Mouse (Mus musculus) erythroid progenitor cell, adult 5-6 weeks (primary cell): ENCODE data around the gene Clstn2. TPM values are rescaled to one million over a fixed set of nuclear protein-coding genes. Genes with fewer than 3 reads are reported as not detected.

Experiments
- ATAC-seq: replicated peaks from 2 replicates; pipeline ENCODE4 v1.8.0; 2016; ENCODE audit warnings: moderate number of reproducible peaks, mild to moderate bottlenecking, moderate TSS enrichment, inconsistent platforms; ENCODE audit not compliant: poor library complexity, low FRiP score, severe bottlenecking
- total RNA-seq, 2 experiments: library from RNA; stranded (forward) in 1 of 2; stranded (reverse) in 1 of 2; fragments of 150-400 nt in 1 of 2; fragments of 186-747, 209-891 nt in 1 of 2; gene quantifications; 2 replicates each; pipeline versions ENCODE4 v1.2.3 to v1.2.4; 2015 to 2017; ENCODE audit warnings: low replicate concordance in 2 of 2

Gene Clstn2
- total RNA-seq, 2 experiments from 2014 or later: not detected

- ATAC-seq: no peak
These were observed 520.6 kb downstream of the Clstn2 start for GRCm38 (mm10) chr9:97512282-97512850.

GRCm38 (mm10) chr9:97501416-97501815, 531.6 kb downstream of the Clstn2 start:
- no peak for ATAC-seq

- ATAC-seq: no peak
These were observed 537.9 kb downstream of the Clstn2 start for GRCm38 (mm10) chr9:97495056-97495455.

GRCm38 (mm10) chr9:97491626-97492025, 541.4 kb downstream of the Clstn2 start:
- ATAC-seq: no peak

GRCm38 (mm10) chr9:97490591-97491176, 542.3 kb downstream of the Clstn2 start:
- no peak for ATAC-seq

GRCm38 (mm10) chr9:97486826-97487225, 546.2 kb downstream of the Clstn2 start:
- no peak for ATAC-seq

- ATAC-seq: no peak
These were observed 551.8 kb downstream of the Clstn2 start for GRCm38 (mm10) chr9:97481187-97481586.

GRCm38 (mm10) chr9:97476961-97477360, 556.0 kb downstream of the Clstn2 start:
- no peak for ATAC-seq

GRCm38 (mm10) chr9:97476456-97476855, 556.5 kb downstream of the Clstn2 start:
- ATAC-seq: no peak

- no peak for ATAC-seq
These were observed 558.1 kb downstream of the Clstn2 start for GRCm38 (mm10) chr9:97474896-97475295.

- ATAC-seq: no peak
These were observed 561.9 kb downstream of the Clstn2 start for GRCm38 (mm10) chr9:97471014-97471591.

- ATAC-seq: no peak
These were observed 572.5 kb downstream of the Clstn2 start for GRCm38 (mm10) chr9:97460452-97460851.

GRCm38 (mm10) chr9:97459745-97460144, 573.2 kb downstream of the Clstn2 start:
- ATAC-seq: no peak

GRCm38 (mm10) chr9:97449316-97450050, 583.5 kb downstream of the Clstn2 start:
- no peak for ATAC-seq

- ATAC-seq: no peak
These were observed 592.9 kb downstream of the Clstn2 start for GRCm38 (mm10) chr9:97439872-97440636.

GRCm38 (mm10) chr9:97434666-97435065, 598.3 kb downstream of the Clstn2 start:
- no peak for ATAC-seq

- no peak for ATAC-seq
These were observed 603.0 kb downstream of the Clstn2 start for GRCm38 (mm10) chr9:97429885-97430449.

GRCm38 (mm10) chr9:97428127-97428526, 604.9 kb downstream of the Clstn2 start:
- ATAC-seq: no peak

GRCm38 (mm10) chr9:97420896-97421295, 612.1 kb downstream of the Clstn2 start:
- no peak for ATAC-seq
